Comparison of ENCODE assay signal across 8 mouse cellular contexts in genomic region chr13:56258196-56259020, GRCm38 (mm10). TPM values are rescaled to one million over a fixed set of nuclear protein-coding genes. Genes with fewer than 3 reads are reported as not detected.
DNase-seq lines count a peak whose midpoint lies in the region; ATAC-seq lines count a peak whose summit lies in the region.
"Had no signal": no experiment of that assay in that cellular context is flagged by ENCODE, and none has a peak within 500 bp of the region (broad histone marks: within the 10 kb centered on the region; RNA-seq: fewer than 3 reads in every experiment).

No protein-coding gene starts in this region.

- H3K27me3 ChIP-seq in lung, embryonic 16.5 days (ENCODE audit: control insufficient read depth, insufficient read depth, low read depth, low read length): peaks cover 87% of the 10 kb centered on the region
- peaks cover 100% of the 10 kb centered on the region for H3K27me3 ChIP-seq in forebrain, embryonic 10.5 days (ENCODE audit: poor library complexity, severe bottlenecking)
- H3K27me3 ChIP-seq in limb, embryonic 10.5 days (ENCODE audit: low read depth, poor library complexity, severe bottlenecking): peaks cover 100% of the 10 kb centered on the region
- peaks cover 94% of the 10 kb centered on the region for H3K27me3 ChIP-seq in stomach, embryonic 16.5 days (ENCODE audit: control insufficient read depth, insufficient read depth, low read length)

- no peaks in the 10 kb centered on the region for H3K9me3 ChIP-seq in lung, embryonic 16.5 days (ENCODE audit: control insufficient read depth, low read length)
- no peaks in the 10 kb centered on the region for H3K9me3 ChIP-seq in forebrain, embryonic 10.5 days
- H3K9me3 ChIP-seq in limb, embryonic 10.5 days (replicated peaks): no peaks in the 10 kb centered on the region
- H3K9me3 ChIP-seq in stomach, embryonic 16.5 days (replicated peaks; ENCODE audit: control insufficient read depth, low read length): no peaks in the 10 kb centered on the region

- H3K27ac ChIP-seq in lung, embryonic 16.5 days (ENCODE audit: low read length): no peak overlapping the region
- H3K27ac ChIP-seq in forebrain, embryonic 10.5 days: peak overlapping the region; percentile 84
- no peak overlapping the region; the same call in 1 of the 2 replicates for H3K27ac ChIP-seq in limb, embryonic 10.5 days
- no peak overlapping the region for H3K27ac ChIP-seq in stomach, embryonic 16.5 days (ENCODE audit: low read length)

- WGBS in lung, embryonic 16.5 days: 1% methylated on average over 52 of the region's 52 CpGs
- under 1% methylated on average over 52 of the region's 52 CpGs for WGBS in forebrain, embryonic 10.5 days
- WGBS in limb, embryonic 10.5 days: under 1% methylated on average over 52 of the region's 52 CpGs
- 2% methylated on average over 52 of the region's 52 CpGs for WGBS in stomach, embryonic 16.5 days

- no peak overlapping the region for H3K9ac ChIP-seq in lung, embryonic 16.5 days (ENCODE audit: low read length)
- H3K9ac ChIP-seq in stomach, embryonic 16.5 days (ENCODE audit: low read length): no peak overlapping the region

- peaks cover 4% of the 10 kb centered on the region for H3K4me1 ChIP-seq in lung, embryonic 16.5 days (replicated peaks; ENCODE audit: control insufficient read depth, insufficient read depth, low read length)
- H3K4me1 ChIP-seq in forebrain, embryonic 10.5 days: peaks cover 79% of the 10 kb centered on the region
- H3K4me1 ChIP-seq in limb, embryonic 10.5 days: peaks cover 19% of the 10 kb centered on the region
- no peaks in the 10 kb centered on the region; the same call in 1 of the 2 replicates for H3K4me1 ChIP-seq in stomach, embryonic 16.5 days (ENCODE audit: control insufficient read depth, insufficient read depth, low read length)

- H3K4me3 ChIP-seq in lung, embryonic 16.5 days (ENCODE audit: low read length): peak overlapping the region; percentile 10; the same call in 1 of the 2 replicates
- H3K4me3 ChIP-seq in forebrain, embryonic 10.5 days: peak overlapping the region; percentile 51
- H3K4me3 ChIP-seq in limb, embryonic 10.5 days: peak overlapping the region; percentile 42
- H3K4me3 ChIP-seq in stomach, embryonic 16.5 days (replicated peaks; ENCODE audit: low read length): peak overlapping the region; percentile 16

- H3K4me2 ChIP-seq in lung, embryonic 16.5 days (ENCODE audit: low read depth, low read length): peak overlapping the region; percentile 23; the same call in 1 of the 2 replicates
- H3K4me2 ChIP-seq in stomach, embryonic 16.5 days (ENCODE audit: low read depth, low read length): peak overlapping the region; percentile 40

- DNase-seq in lung, postnatal 4 days: no peak
- no peak for DNase-seq in forebrain, embryonic 10.5 days (ENCODE audit: extremely low spot score, low spot score)
- peak; percentile 61 for DNase-seq in limb, embryonic 10.5 days (ENCODE audit: low spot score)
- no peak for DNase-seq in thymus, postnatal 0 days (ENCODE audit: low spot score)
- no peak for DNase-seq in frontal cortex, adult 2 months (ENCODE audit: extremely low spot score in 1 of 2, low spot score in 1 of 2)

- ATAC-seq in lung, embryonic 16.5 days (ENCODE audit: low read depth): no peak
- ATAC-seq in stomach, embryonic 16.5 days (ENCODE audit: insufficient read depth, low FRiP score): no peak

- no peaks in the 10 kb centered on the region for H3K36me3 ChIP-seq in lung, embryonic 16.5 days (ENCODE audit: control insufficient read depth, insufficient read depth, low read length)
- H3K36me3 ChIP-seq in forebrain, embryonic 10.5 days (replicated peaks): no peaks in the 10 kb centered on the region
- H3K36me3 ChIP-seq in limb, embryonic 10.5 days: no peaks in the 10 kb centered on the region
- H3K36me3 ChIP-seq in stomach, embryonic 16.5 days (ENCODE audit: control insufficient read depth, insufficient read depth, low read length): no peaks in the 10 kb centered on the region

RNA-seq across cellular contexts. Expression of gene Neurog1, which starts 6.4 kb away (rescaled TPM):
- not detected in 2 replicates for polyA plus RNA-seq in lung, embryonic 16.5 days (2015; fragmentation: Nextera tagmentation; extraction: Ambion mirVana)
- 13.5 and 18.5 TPM in 2 replicates for polyA plus RNA-seq in forebrain, embryonic 10.5 days (2016; fragmentation: Nextera tagmentation; extraction: Ambion mirVana)
- polyA plus RNA-seq in limb, embryonic 10.5 days (2016; fragmentation: Nextera tagmentation; extraction: Ambion mirVana): 0.11 TPM in 1 of 2 replicates, not detected in the other
- not detected in 2 replicates for polyA plus RNA-seq in stomach, embryonic 16.5 days (2015; fragmentation: Nextera tagmentation; extraction: Ambion mirVana)
- polyA plus RNA-seq in thymus, postnatal 0 days (2015; fragmentation: Nextera tagmentation; extraction: Ambion mirVana): 0.12 TPM in 1 of 2 replicates, not detected in the other
- polyA plus RNA-seq in frontal cortex, adult 2 months (2012; rRNA removed): 0.13 and 0.24 TPM in 2 replicates
- polyA plus RNA-seq: liver, embryonic 16.5 days had no signal

RNA-seq across cellular contexts. Expression of gene Cxcl14, which starts 37.9 kb away (rescaled TPM):
- 10.3 and 13.4 TPM in 2 replicates for polyA plus RNA-seq in lung, embryonic 16.5 days (2015; fragmentation: Nextera tagmentation; extraction: Ambion mirVana)
- 2.3 and 2.7 TPM in 2 replicates for polyA plus RNA-seq in forebrain, embryonic 10.5 days (2016; fragmentation: Nextera tagmentation; extraction: Ambion mirVana)
- polyA plus RNA-seq in limb, embryonic 10.5 days (2016; fragmentation: Nextera tagmentation; extraction: Ambion mirVana): 29.8 and 112 TPM in 2 replicates
- polyA plus RNA-seq in stomach, embryonic 16.5 days (2015; fragmentation: Nextera tagmentation; extraction: Ambion mirVana): 9.9 and 10.2 TPM in 2 replicates
- polyA plus RNA-seq in thymus, postnatal 0 days (2015; fragmentation: Nextera tagmentation; extraction: Ambion mirVana): 0.38 and 0.72 TPM in 2 replicates
- polyA plus RNA-seq in frontal cortex, adult 2 months (2012; rRNA removed): 125 and 137 TPM in 2 replicates

Comparison
In these comparisons a context has a peak if more than half of its experiments do, and no peak if none do; other contexts are left out.
1. RNA of gene Neurog1, which starts 6.4 kb away (polyA plus RNA-seq): 13.5 to 18.5 TPM in forebrain, embryonic 10.5 days; 0.13 to 0.24 TPM in frontal cortex, adult 2 months, 0.12 TPM in thymus, postnatal 0 days, 0.11 TPM in limb, embryonic 10.5 days, not detected in lung, embryonic 16.5 days and not detected in stomach, embryonic 16.5 days; every median in the first group is over 10 times any median in the second.
2. Peak in every context shown above with its lines, with median percentiles within 50 percentile points of each other: H3K4me3 ChIP-seq.